Mouse (Mus musculus) neural tube, embryonic 14.5 days (tissue): ENCODE measurements around the gene Pik3cb. TPM values are rescaled to one million over a fixed set of nuclear protein-coding genes. Genes with fewer than 3 reads are reported as not detected.

ENCODE experiments used
- ATAC-seq: fragments of 200-750 bp; cut with Nextera tagmentation; 2 replicates; pipeline ENCODE4 v1.8.0; 2017; ENCODE audit warnings: low read depth, mild to moderate bottlenecking, moderate TSS enrichment, moderate library complexity
- H3K27ac ChIP-seq: fragments of 300-500 bp; sonication (generic); 2 replicates; pipeline ENCODE4 v1.5.1; 2014; ENCODE audit warnings: low read depth, mild to moderate bottlenecking, control low read depth, low read length, moderate library complexity, mixed read lengths
- H3K27me3 ChIP-seq: fragments of 300-500 bp; sonication (generic); 2 replicates; pipeline ENCODE4 v1.6.1; 2014; ENCODE audit warnings: low read length; ENCODE audit not compliant: control insufficient read depth, insufficient read depth
- H3K36me3 ChIP-seq: fragments of 300-500 bp; sonication (generic); 2 replicates; pipeline ENCODE4 v1.6.1; 2014; ENCODE audit warnings: low read length, mixed read lengths; ENCODE audit not compliant: control insufficient read depth, insufficient read depth
- H3K4me1 ChIP-seq: fragments of 300-500 bp; sonication (generic); 2 replicates; pipeline ENCODE4 v1.6.1; 2014; ENCODE audit warnings: low read length; ENCODE audit not compliant: control insufficient read depth, insufficient read depth
- H3K4me2 ChIP-seq: fragments of 300-500 bp; sonication (generic); 2 replicates; pipeline ENCODE4 v1.6.1; 2014; ENCODE audit warnings: mild to moderate bottlenecking, low read depth, low read length, control low read depth
- H3K4me3 ChIP-seq: fragments of 300-500 bp; sonication (generic); 2 replicates; pipeline ENCODE4 v1.5.1; 2014; ENCODE audit warnings: low read depth, low read length, control low read depth, mixed read lengths
- H3K9ac ChIP-seq: fragments of 300-500 bp; sonication (generic); replicated peaks from 2 replicates; pipeline ENCODE4 v1.6.1; 2014; ENCODE audit warnings: low read depth, mild to moderate bottlenecking, control low read depth, low read length, mixed read lengths
- H3K9me3 ChIP-seq: fragments of 300-500 bp; sonication (generic); 2 replicates; pipeline ENCODE4 v1.6.1; 2016; ENCODE audit warnings: low read length; ENCODE audit not compliant: control insufficient read depth
- WGBS: fragments of 180-500 bp; shearing (Covaris S2); extraction: QIAGEN DNeasy Blood & Tissue Kit; methylation state at CpG from one replicate; pipeline ENCODE4 v1.1.7; 2014; 5-methylcytosine and 5-hydroxymethylcytosine counted together
- polyA plus RNA-seq: library from polyadenylated mRNA; unstranded; fragments of >200 nt; fragmentation: Nextera tagmentation; extraction: Ambion mirVana; gene quantifications from 2 replicates; pipeline ENCODE4 v1.2.1, GENCODE M21; 2014

The Pik3cb gene
- polyA plus RNA-seq, 1 experiment from 2014 or later, result 6.7 TPM

DNA sequence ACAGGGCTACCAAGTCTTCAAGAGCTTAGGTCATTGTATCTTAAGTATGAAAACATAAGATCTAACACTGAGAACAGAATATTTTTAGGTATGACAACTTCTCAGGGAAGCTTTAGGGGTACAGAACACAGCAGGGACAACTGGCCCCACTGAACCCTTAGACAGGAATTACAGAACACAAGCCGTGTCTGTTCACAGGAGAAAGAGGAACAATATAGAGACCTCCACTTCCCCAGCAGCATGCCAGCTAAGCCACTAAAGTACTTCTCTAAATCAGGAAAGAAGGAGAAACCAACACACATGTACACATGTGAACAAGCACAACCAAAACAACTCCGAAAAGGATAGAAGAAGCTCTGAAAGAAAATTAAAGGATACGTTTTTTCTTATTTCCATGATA is 30.8 kb downstream of the Pik3cb start:
- 83% methylated on average over 3 of the region's 3 CpGs for WGBS

DNA sequence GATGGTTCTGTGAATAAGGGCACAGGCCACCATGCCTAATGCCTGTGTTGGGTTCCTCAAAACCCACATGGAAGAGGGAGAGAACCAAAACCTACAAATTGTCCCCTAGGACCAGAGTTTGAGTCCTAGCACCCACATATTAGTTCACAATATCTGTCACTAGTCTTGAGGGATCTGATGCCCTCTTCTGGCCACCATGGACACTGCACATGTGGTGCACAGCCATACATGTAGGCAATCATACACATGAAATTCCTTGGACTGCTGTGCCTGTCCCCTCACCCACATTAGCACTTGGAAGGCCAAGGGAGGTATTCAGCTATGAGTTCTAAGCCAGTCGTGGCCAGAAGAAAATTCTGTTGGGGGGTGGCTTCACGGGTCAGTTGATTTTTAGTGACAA is 36.0 kb downstream of the Pik3cb start:
- Histone ChIP-seq H3K27me3 (no peaks in the 10 kb centered on the region), H3K36me3 (no peaks in the 10 kb centered on the region), H3K9me3 (no peaks in the 10 kb centered on the region), H3K4me2 (no peak overlapping the region), H3K27ac (no peak overlapping the region), H3K4me3 (no peak overlapping the region), H3K9ac (no peak overlapping the region), H3K4me1 (no peaks in the 10 kb centered on the region)
- 100% methylated on average over 2 of the region's 2 CpGs for WGBS
- ATAC-seq, result no peak

More for the DNA sequence above, 30.8 kb downstream of the Pik3cb start:
- no peaks in the 10 kb centered on the region for H3K27me3 ChIP-seq
- H3K4me1 ChIP-seq, result no peaks in the 10 kb centered on the region; the same call in 1 of the 2 replicates
- no peaks in the 10 kb centered on the region for H3K9me3 ChIP-seq
- H3K4me3 ChIP-seq, result no peak overlapping the region
- no peak overlapping the region for H3K9ac ChIP-seq
- H3K36me3 ChIP-seq, result no peaks in the 10 kb centered on the region
- ATAC-seq, result no peak
- H3K27ac ChIP-seq, result no peak overlapping the region
- no peak overlapping the region for H3K4me2 ChIP-seq

DNA sequence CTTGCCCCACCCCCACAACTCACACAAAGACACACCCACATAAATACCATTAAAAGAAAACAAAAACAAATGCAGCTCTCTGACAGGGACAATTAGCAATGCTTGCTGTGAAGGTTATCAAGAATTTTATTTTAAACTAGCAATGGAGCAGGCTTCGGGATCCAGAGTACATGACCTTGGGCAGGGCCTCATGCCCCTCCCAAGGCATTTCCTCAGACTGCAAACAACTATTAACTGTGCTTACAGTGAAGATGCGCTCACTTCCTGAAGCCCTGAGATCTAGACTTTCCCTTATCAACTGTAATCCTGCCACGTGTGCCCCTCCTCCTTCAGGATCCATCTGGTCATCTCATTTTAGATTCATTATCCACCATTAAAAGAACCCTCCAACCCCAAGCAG is 36.6 kb downstream of the Pik3cb start:
- H3K4me3 ChIP-seq, result no peak overlapping the region
- no peak overlapping the region for H3K4me2 ChIP-seq
- no peaks in the 10 kb centered on the region for H3K36me3 ChIP-seq
- no peak overlapping the region for H3K27ac ChIP-seq
- ATAC-seq, result no peak
- 85% methylated on average over 3 of the region's 3 CpGs for WGBS
- no peaks in the 10 kb centered on the region for H3K9me3 ChIP-seq
- no peak overlapping the region for H3K9ac ChIP-seq
- no peaks in the 10 kb centered on the region for H3K27me3 ChIP-seq
- no peaks in the 10 kb centered on the region for H3K4me1 ChIP-seq

DNA sequence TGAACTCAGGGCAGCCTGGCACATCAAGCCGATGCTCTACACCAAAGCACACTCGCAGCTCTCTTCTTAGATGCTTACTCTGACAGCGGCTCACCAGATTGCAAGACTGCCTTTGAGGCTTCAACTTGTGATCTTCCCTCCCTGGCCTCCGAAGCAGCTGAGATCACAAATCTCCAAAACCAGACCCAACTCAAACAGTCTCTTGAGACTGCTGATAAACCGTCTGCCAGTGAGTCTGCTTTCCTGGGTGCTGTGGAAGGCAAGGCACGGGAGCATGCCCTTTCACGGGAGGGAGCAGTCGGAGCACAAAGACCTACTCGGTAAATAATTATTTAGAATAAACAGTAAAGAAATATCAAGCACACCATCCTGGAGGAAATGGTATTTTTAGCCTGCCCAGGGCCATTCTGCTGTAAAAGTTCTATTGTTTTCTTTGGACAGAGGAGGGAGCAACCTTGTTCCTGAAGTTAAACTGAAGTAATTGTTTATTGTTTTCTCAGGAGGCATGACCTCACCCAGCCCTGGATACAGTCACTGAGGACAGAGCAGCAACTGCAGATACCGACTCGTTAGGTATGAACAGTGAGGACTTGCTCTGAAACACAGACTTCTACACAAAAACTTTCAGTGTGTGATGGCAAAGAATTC is 41.8 kb downstream of the Pik3cb start:
- Histone ChIP-seq H3K27ac (no peak overlapping the region), H3K27me3 (no peaks in the 10 kb centered on the region), H3K4me3 (no peak overlapping the region), H3K9me3 (no peaks in the 10 kb centered on the region), H3K4me2 (no peak overlapping the region), H3K9ac (no peak overlapping the region), H3K36me3 (no peaks in the 10 kb centered on the region), H3K4me1 (no peaks in the 10 kb centered on the region)
- 56% methylated on average over 11 of the region's 11 CpGs for WGBS
- ATAC-seq, result no peak

DNA sequence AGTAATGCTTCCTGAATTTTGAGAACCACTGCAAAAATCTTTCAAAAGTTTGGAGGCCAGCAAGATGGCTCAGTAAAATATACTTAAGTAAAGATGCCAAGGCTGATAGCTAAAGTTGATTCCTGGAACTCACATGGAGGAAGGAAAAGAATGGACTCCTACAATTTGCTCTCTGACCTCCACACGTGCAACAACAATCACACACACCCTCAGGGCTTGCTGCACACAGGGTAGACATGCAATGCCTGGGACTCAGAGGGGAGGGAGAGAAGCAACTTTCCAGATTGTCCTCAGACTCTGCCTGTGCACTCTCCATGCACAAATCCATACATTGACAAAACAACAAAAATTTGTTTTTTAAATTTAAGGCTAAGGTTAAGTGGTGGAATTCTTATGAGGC is 42.8 kb downstream of the Pik3cb start:
- 61% methylated on average over 1 of the region's 1 CpGs for WGBS
- Histone ChIP-seq H3K4me3 (no peak overlapping the region), H3K27ac (no peak overlapping the region), H3K36me3 (no peaks in the 10 kb centered on the region), H3K4me1 (no peaks in the 10 kb centered on the region), H3K27me3 (no peaks in the 10 kb centered on the region), H3K9ac (no peak overlapping the region), H3K4me2 (no peak overlapping the region), H3K9me3 (no peaks in the 10 kb centered on the region)
- no peak for ATAC-seq

GRCm38 (mm10) chr9:99095192-99095591 is 45.2 kb downstream of the Pik3cb start:
- Histone ChIP-seq H3K4me1 (no peaks in the 10 kb centered on the region), H3K9me3 (no peaks in the 10 kb centered on the region), H3K36me3 (no peaks in the 10 kb centered on the region), H3K4me2 (no peak overlapping the region), H3K27ac (no peak overlapping the region), H3K9ac (no peak overlapping the region), H3K27me3 (no peaks in the 10 kb centered on the region), H3K4me3 (no peak overlapping the region)
- 92% methylated on average over 7 of the region's 7 CpGs for WGBS
- no peak for ATAC-seq

DNA sequence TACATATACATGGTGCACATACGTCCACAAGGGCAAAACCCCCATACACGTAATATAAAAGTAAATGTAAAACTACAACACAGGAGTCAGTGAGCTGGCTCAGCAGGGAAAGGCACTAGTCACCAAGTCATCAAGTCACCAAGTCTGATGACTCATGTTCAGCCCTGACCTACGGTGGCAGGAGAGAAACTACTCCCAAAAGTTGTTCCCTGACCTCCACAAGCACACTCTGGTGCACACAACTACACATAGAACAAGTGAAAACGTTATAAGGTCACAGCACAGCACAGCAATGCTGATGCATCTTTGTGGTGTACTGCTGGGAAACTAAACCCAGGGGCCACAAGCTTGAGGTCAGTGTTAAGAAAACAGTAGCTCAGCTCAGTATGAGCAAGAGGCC is 49.9 kb downstream of the Pik3cb start:
- ATAC-seq, result no peak
- H3K27ac ChIP-seq, result no peak overlapping the region
- 88% methylated on average over 4 of the region's 4 CpGs for WGBS

DNA sequence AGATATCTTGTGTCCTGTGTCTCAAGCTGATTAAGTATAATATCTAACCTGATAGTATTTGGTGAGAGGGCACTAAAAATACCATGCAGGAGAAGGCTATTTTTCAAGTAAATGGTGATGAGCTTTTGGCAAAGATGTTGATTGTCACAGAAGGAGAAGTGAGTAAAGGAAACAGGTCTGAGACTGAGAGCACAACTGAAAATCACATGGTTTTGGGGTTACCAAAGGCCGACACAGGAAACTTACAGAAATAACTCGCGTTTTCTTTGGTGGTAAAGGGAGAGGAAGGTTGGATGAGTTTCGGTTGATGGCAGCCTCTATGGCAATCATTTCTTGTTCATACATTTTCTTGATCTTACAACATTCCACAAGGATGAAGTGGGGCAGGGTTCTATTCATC is 50.5 kb downstream of the Pik3cb start:
- ATAC-seq, result no peak
- WGBS, result 94% methylated on average over 4 of the region's 4 CpGs

More for the DNA sequence above, 49.9 kb downstream of the Pik3cb start:
- no peaks in the 10 kb centered on the region for H3K4me1 ChIP-seq
- H3K36me3 ChIP-seq, result no peaks in the 10 kb centered on the region
- H3K9me3 ChIP-seq, result no peaks in the 10 kb centered on the region
- H3K4me3 ChIP-seq, result no peak overlapping the region
- no peak overlapping the region for H3K4me2 ChIP-seq
- no peaks in the 10 kb centered on the region for H3K27me3 ChIP-seq
- H3K9ac ChIP-seq, result no peak overlapping the region

DNA sequence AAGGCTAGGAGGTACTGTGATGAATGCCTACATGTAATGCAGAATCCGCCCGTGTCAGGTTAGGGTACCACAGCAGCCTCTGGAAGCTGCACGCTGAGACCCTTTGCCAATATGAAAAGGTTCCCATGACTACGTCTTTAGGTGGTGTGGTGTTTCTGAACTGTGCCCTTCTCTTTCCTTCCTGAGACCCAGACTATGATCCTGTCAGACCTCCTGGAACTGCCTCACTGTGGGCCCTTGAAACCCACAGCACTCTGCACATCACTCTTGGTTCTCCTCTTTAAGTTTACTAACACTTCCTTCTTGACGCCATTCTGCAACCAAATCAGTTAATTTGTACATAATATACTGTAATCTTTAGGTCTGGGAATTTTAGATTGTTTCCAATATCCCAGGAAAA is 58.7 kb downstream of the Pik3cb start:
- Histone ChIP-seq H3K4me2 (no peak overlapping the region), H3K4me3 (no peak overlapping the region), H3K36me3 (no peaks in the 10 kb centered on the region), H3K9me3 (no peaks in the 10 kb centered on the region), H3K27ac (no peak overlapping the region), H3K27me3 (no peaks in the 10 kb centered on the region), H3K4me1 (no peaks in the 10 kb centered on the region), H3K9ac (no peak overlapping the region)
- 95% methylated on average over 5 of the region's 5 CpGs for WGBS
- ATAC-seq, result no peak

More for the DNA sequence above, 50.5 kb downstream of the Pik3cb start:
- no peaks in the 10 kb centered on the region for H3K36me3 ChIP-seq
- H3K4me2 ChIP-seq, result no peak overlapping the region
- H3K9me3 ChIP-seq, result no peaks in the 10 kb centered on the region
- H3K4me1 ChIP-seq, result no peaks in the 10 kb centered on the region
- no peak overlapping the region for H3K27ac ChIP-seq
- no peak overlapping the region for H3K9ac ChIP-seq
- H3K27me3 ChIP-seq, result no peaks in the 10 kb centered on the region
- H3K4me3 ChIP-seq, result no peak overlapping the region
